Mouse (Mus musculus) brain, adult 2 months (tissue): ENCODE data around the gene Pdia6.

ENCODE experiments used
- DNase-seq: peaks from one replicate; pipeline ENCODE4 v3.0.0; 2011; ENCODE audit warnings: low read depth, low spot score

The Pdia6 gene

GRCm38 (mm10) chr12:17264826-17265225 is 1.5 kb upstream of the Pdia6 start:
- no peak for DNase-seq

- no peak for DNase-seq
Measured at GRCm38 (mm10) chr12:17266673-17266990, 287 bp downstream of the Pdia6 start.

- peak; percentile 74 for DNase-seq
Measured at GRCm38 (mm10) chr12:17267316-17267715, 971 bp downstream of the Pdia6 start.

GRCm38 (mm10) chr12:17271272-17271671 is 4.9 kb downstream of the Pdia6 start:
- peak; percentile 48 for DNase-seq

- no peak for DNase-seq
Measured at GRCm38 (mm10) chr12:17273841-17274240, 7.5 kb downstream of the Pdia6 start.

GRCm38 (mm10) chr12:17288496-17288895 is 22.2 kb downstream of the Pdia6 start:
- DNase-seq, result no peak

GRCm38 (mm10) chr12:17289060-17289459 is 22.7 kb downstream of the Pdia6 start:
- DNase-seq, result no peak

GRCm38 (mm10) chr12:17289913-17290312 is 23.6 kb downstream of the Pdia6 start:
- DNase-seq, result no peak

GRCm38 (mm10) chr12:17290569-17290968 is 24.2 kb downstream of the Pdia6 start:
- no peak for DNase-seq

GRCm38 (mm10) chr12:17296899-17297298 is 30.6 kb downstream of the Pdia6 start:
- no peak for DNase-seq

- DNase-seq, result no peak
Measured at GRCm38 (mm10) chr12:17299902-17300301, 33.6 kb downstream of the Pdia6 start.

GRCm38 (mm10) chr12:17305445-17305844 is 39.1 kb downstream of the Pdia6 start:
- no peak for DNase-seq

- DNase-seq, result no peak
Measured at GRCm38 (mm10) chr12:17308246-17308645, 41.9 kb downstream of the Pdia6 start.

GRCm38 (mm10) chr12:17310852-17311839 is 44.8 kb downstream of the Pdia6 start:
- DNase-seq, result no peak

- no peak for DNase-seq
Measured at GRCm38 (mm10) chr12:17316096-17316495, 49.8 kb downstream of the Pdia6 start.

- DNase-seq, result no peak
Measured at GRCm38 (mm10) chr12:17317970-17318369, 51.6 kb downstream of the Pdia6 start.

GRCm38 (mm10) chr12:17318453-17318852 is 52.1 kb downstream of the Pdia6 start:
- no peak for DNase-seq

GRCm38 (mm10) chr12:17324549-17325470 is 58.5 kb downstream of the Pdia6 start:
- peak; percentile 15 for DNase-seq

GRCm38 (mm10) chr12:17329259-17329658 is 62.9 kb downstream of the Pdia6 start, which contains the start of gene Atp6v1c2:
Atp6v1c2 (minus strand) TSS chr12:17329359.
- no peak for DNase-seq

- no peak for DNase-seq
Measured at GRCm38 (mm10) chr12:17333459-17333858, 67.1 kb downstream of the Pdia6 start.
